Mouse (Mus musculus) lung, postnatal 0 days (tissue): ENCODE measurements at regions not wholly inside any gene's neighbourhood (a gene's known extent, or its start where the extent isn't known, plus 50 kb on each side); places are given as distances from the start of the nearest gene placed in this dataset.

Experiments used
- CTCF ChIP-seq: IDR thresholded peaks from 2 replicates; pipeline ENCODE4 v1.5.1; 2016; ENCODE audit warnings: antibody characterized with exemption, mild to moderate bottlenecking
- EP300 ChIP-seq: IDR thresholded peaks from 2 replicates; pipeline ENCODE4 v1.6.1; 2016; ENCODE audit warnings: antibody characterized with exemption, mild to moderate bottlenecking, control low read depth

DNA sequence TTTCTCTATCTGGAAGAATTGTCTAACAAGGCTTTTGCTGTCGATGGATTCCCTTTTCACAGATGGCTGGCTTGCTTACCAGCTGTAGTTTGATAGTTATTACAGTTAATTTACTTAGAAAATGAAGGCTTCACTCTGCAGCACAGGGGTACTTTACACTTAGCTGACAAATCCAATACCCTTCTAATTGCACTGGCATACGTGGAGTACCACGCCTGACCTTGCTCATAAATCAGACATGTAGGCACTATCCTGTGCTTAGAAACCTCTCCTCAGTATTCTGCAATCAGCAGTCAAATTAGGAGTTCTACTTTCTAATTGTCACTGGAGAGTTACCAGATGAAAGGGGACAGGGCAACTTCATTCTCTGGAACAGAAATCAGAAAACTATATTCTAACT is 214.1 kb upstream of the Msl3l2 start:
- TF ChIP-seq CTCF (no peak), EP300 (no peak)
